Mouse (Mus musculus): ENCODE measurements around the gene Kif16b. TPM values are rescaled to one million over a fixed set of nuclear protein-coding genes. Genes with fewer than 3 reads are reported as not detected.

Kif16b gene
- 16.9 and 17.6 TPM in 2 replicates for total RNA-seq (2014; fragmentation: Nextera tagmentation)
- total RNA-seq (2017), result 15.6 and 17.2 TPM in 2 replicates
- polyA plus RNA-seq (2012), result 3.5 and 3.9 TPM in 2 replicates

DNA sequence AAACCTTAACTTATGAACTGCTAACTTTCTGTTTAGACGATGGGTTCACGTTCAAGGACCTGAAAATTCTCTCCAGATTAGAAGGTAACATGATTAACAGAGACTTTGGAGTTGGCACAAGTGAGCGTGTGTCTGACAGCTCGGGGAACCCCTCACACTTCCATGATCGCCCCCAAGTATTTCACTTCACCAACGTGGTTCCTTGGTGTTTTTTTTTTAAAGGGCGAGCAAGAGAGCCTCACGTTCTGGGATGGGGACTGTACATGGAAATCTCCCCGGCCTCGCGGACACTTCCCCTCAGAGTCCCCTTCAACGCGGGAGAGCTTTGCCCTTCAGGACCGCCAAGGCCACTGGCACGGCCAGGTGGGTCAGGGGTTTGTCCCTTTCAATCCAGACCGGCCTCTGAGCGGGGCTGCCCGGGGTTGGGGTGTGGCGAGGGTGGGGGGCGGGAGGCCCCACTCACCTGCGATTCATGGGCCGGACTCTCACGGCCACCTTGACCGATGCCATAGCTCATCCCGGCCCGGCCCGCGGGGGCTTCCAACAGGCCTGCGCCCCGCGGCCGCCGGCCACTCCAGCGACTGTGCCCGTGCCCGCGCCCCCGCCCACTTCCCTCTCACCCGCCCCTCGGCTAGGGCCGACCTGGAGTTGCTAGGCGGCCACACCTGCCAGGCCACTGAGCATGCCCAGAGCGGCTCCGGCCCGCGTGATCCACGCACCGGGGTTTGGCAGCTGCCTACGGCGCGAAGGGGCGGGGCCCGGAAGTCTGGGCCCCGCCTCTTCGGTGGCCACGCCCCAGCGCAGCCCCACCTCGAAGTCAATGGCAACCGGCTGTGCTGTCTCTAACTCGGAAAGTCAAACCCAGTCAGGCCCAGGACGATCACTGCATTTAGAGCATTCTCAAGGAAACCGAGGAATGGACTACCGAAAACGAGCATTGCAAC lies at the start of gene Kif16b:
Kif16b (minus strand) TSS at position 670 of the 944 bp plus-strand sequence.
- peaks cover 24% of the 10 kb centered on the region for H3K4me1 ChIP-seq (ENCODE audit: insufficient read depth, low read depth, low read length)
- DNase-seq (ENCODE audit: low spot score) (peak; percentile 78), ATAC-seq (ENCODE audit: extremely low read depth, insufficient number of reproducible peaks, low FRiP score, poor library complexity, severe bottlenecking) (peak; percentile 62)
- H3K27me3 ChIP-seq (ENCODE audit: insufficient read depth, low read length), result no peaks in the 10 kb centered on the region
- no peak for TF ChIP-seq POLR2AphosphoS5 (IDR thresholded peaks at IDR 0.05; ENCODE audit: insufficient replicate concordance, low read depth, low read length)
- no peak for TF ChIP-seq GATA2 (IDR thresholded peaks at IDR 0.05; ENCODE audit: borderline replicate concordance, low read depth, low read length)
- TF ChIP-seq CTCF (IDR thresholded peaks at IDR 0.05; ENCODE audit: low read depth, low read length), result no peak
- TF ChIP-seq GATA1 (IDR thresholded peaks at IDR 0.05; ENCODE audit: borderline replicate concordance, low read length), result no peak
- TF ChIP-seq TAL1 (conservative IDR thresholded peaks at IDR 0.05; ENCODE audit: low read depth, low read length), result no peak
- H3K36me3 ChIP-seq (replicated peaks), result no peaks in the 10 kb centered on the region
- no peaks in the 10 kb centered on the region for H3K9me3 ChIP-seq (replicated peaks)
- H3K4me3 ChIP-seq (ENCODE audit: low read depth, low read length), result peak within 1 kb of the TSS; percentile 82

DNA sequence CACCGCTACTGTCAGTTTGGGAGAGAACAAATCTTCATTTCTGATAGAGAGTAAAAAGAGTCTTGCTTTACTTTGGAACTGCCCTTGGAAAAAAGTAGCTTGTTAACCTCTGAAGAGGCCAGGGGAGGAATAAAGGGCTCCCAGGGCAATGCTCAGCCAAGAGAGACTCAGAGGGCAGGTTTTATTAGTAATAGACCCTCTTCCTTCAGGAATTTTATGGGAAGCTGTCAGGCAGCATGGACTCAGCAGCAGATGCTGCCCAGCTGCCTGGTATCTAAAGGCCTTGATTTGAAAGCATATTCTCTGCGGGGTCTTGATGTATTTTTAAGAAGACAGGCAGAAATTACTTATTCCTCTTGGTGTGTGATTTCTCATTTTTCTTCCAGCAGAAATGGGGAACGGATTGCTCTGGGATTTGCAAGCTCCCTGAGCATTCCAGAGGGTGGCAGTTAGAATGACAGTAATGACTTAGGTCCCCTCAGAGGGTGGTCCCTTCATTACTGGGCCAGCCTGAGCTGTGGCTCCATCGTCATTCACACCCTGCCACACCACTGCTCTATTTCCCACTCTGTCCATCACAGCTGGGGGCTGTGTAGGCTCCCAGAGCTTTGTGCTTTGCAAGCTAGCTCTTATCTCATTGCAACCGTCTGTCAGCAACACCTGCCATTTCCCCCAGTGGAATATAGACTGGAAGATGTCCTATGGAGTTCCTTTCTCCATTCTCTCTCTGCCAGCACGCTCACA lies 39.7 kb upstream of the Kif16b start:
- no peaks in the 10 kb centered on the region for H3K36me3 ChIP-seq (replicated peaks)
- no peaks in the 10 kb centered on the region for H3K27me3 ChIP-seq (ENCODE audit: insufficient read depth, low read length)
- TF ChIP-seq CTCF (IDR thresholded peaks at IDR 0.05; ENCODE audit: low read depth, low read length) (no peak), GATA1 (IDR thresholded peaks at IDR 0.05; ENCODE audit: borderline replicate concordance, low read length) (no peak), POLR2AphosphoS5 (IDR thresholded peaks at IDR 0.05; ENCODE audit: insufficient replicate concordance, low read depth, low read length) (no peak), TAL1 (conservative IDR thresholded peaks at IDR 0.05; ENCODE audit: low read depth, low read length) (no peak), GATA2 (IDR thresholded peaks at IDR 0.05; ENCODE audit: borderline replicate concordance, low read depth, low read length) (no peak)
- no peaks in the 10 kb centered on the region for H3K4me1 ChIP-seq (ENCODE audit: insufficient read depth, low read depth, low read length)
- DNase-seq (ENCODE audit: low spot score) (no peak), ATAC-seq (ENCODE audit: extremely low read depth, insufficient number of reproducible peaks, low FRiP score, poor library complexity, severe bottlenecking) (no peak)
- no peak overlapping the region for H3K4me3 ChIP-seq (ENCODE audit: low read depth, low read length)
- H3K9me3 ChIP-seq (replicated peaks), result no peaks in the 10 kb centered on the region

DNA sequence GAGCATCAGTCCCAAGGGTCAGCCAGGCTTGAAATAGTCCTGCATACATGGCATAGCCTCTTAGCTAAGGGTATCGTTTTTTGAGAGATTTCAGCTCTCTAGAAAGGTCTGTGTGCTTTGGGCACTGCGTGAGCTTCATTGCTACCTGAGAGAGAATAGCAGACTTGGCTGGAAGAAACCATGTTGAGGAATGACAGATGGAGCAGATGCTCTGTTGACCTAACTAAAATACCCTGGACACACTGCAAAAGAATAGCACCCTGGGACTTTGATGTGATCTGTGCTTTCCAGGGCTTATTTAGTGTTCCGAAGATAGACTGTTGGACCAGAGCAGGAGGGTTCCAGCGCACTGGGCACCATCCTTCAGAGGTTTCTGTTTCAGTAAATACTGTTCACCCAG lies 29.1 kb upstream of the Kif16b start:
- H3K36me3 ChIP-seq (replicated peaks), result no peaks in the 10 kb centered on the region
- H3K4me3 ChIP-seq (ENCODE audit: low read depth, low read length), result no peak overlapping the region
- no peak for DNase-seq (ENCODE audit: low spot score)
- no peaks in the 10 kb centered on the region for H3K4me1 ChIP-seq (ENCODE audit: insufficient read depth, low read depth, low read length)
- no peaks in the 10 kb centered on the region for H3K9me3 ChIP-seq (replicated peaks)
- ATAC-seq (ENCODE audit: extremely low read depth, insufficient number of reproducible peaks, low FRiP score, poor library complexity, severe bottlenecking), result no peak
- H3K27me3 ChIP-seq (ENCODE audit: insufficient read depth, low read length), result no peaks in the 10 kb centered on the region
- TF ChIP-seq POLR2AphosphoS5 (IDR thresholded peaks at IDR 0.05; ENCODE audit: insufficient replicate concordance, low read depth, low read length) (no peak), TAL1 (conservative IDR thresholded peaks at IDR 0.05; ENCODE audit: low read depth, low read length) (no peak), GATA2 (IDR thresholded peaks at IDR 0.05; ENCODE audit: borderline replicate concordance, low read depth, low read length) (no peak), CTCF (IDR thresholded peaks at IDR 0.05; ENCODE audit: low read depth, low read length) (no peak), GATA1 (IDR thresholded peaks at IDR 0.05; ENCODE audit: borderline replicate concordance, low read length) (no peak)

DNA sequence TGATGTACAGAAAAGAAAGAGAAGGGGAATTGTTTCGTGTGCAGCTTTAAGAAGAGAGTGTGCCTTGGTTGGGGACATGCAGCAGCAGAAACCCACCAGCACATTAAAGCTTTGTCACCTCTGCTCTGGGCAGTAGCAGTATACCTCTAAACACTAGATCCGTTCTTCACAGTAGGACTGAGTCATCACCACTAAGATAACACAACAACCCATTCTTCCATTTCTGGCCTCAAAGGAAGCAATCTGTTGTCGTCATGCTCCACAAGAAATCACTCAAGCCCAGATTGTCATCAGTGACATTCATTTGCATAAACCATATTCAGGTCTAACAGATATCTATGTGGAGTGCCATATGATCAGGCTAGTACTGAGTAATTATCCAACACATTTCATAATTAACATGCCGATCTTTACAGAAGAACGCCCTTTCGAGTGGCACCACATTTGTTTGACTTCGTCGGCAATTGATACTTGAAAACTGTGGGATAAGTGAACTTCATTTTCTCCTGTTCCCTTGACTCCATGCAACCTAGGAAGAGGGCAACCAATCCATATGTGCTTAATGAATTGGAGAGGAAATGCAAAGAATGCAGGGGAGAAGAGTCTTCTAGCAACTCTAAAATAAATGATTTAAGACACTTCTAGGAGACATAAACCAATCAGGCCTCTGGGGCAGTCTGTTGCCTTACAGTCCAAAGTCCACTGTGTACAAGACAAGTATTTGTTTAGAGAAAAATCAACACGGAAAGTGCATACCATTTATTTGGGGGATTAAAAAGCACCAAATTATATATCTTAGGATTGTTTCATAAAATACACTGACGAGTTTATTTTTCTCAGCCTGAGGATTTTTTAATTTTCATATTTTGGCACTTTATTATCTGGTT lies 28.1 kb upstream of the Kif16b start:
- Histone ChIP-seq H3K4me3 (ENCODE audit: low read depth, low read length) (no peak overlapping the region), H3K9me3 (replicated peaks) (no peaks in the 10 kb centered on the region), H3K4me1 (ENCODE audit: insufficient read depth, low read depth, low read length) (no peaks in the 10 kb centered on the region), H3K36me3 (replicated peaks) (no peaks in the 10 kb centered on the region), H3K27me3 (ENCODE audit: insufficient read depth, low read length) (no peaks in the 10 kb centered on the region)
- ATAC-seq (ENCODE audit: extremely low read depth, insufficient number of reproducible peaks, low FRiP score, poor library complexity, severe bottlenecking) (no peak), DNase-seq (ENCODE audit: low spot score) (no peak)
- TF ChIP-seq GATA1 (IDR thresholded peaks at IDR 0.05; ENCODE audit: borderline replicate concordance, low read length), result no peak
- no peak for TF ChIP-seq TAL1 (conservative IDR thresholded peaks at IDR 0.05; ENCODE audit: low read depth, low read length)
- TF ChIP-seq POLR2AphosphoS5 (IDR thresholded peaks at IDR 0.05; ENCODE audit: insufficient replicate concordance, low read depth, low read length), result no peak
- TF ChIP-seq CTCF (IDR thresholded peaks at IDR 0.05; ENCODE audit: low read depth, low read length), result no peak
- TF ChIP-seq GATA2 (IDR thresholded peaks at IDR 0.05; ENCODE audit: borderline replicate concordance, low read depth, low read length), result no peak

DNA sequence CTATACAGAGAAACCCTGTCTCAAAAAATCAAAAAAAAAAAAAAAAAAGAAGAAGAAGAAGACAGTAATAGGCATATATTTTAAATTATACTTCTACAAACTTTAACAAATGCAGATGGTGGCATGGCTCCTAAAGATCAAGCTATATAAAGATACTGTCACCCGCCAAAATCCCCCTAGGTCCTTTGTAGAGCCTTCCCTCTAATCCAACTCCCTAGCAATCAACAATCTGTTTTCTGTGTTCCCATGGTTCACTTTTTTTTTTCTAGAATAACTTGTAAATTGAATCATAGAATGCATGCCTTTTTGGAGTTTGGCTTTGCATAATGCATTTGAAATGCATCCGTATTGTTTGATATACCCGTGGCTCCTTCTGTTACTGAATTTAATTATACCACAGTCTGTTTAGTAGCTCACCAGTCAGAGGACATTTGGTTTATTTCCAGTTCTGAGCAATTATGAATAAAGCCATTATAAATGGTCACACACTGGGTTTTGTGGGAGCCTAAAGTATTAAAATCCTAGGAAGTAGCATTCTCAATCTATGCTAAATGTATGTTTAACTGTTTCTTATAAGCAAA lies 9.6 kb upstream of the Kif16b start:
- TF ChIP-seq GATA1 (IDR thresholded peaks at IDR 0.05; ENCODE audit: borderline replicate concordance, low read length) (no peak), TAL1 (conservative IDR thresholded peaks at IDR 0.05; ENCODE audit: low read depth, low read length) (no peak), CTCF (IDR thresholded peaks at IDR 0.05; ENCODE audit: low read depth, low read length) (no peak), POLR2AphosphoS5 (IDR thresholded peaks at IDR 0.05; ENCODE audit: insufficient replicate concordance, low read depth, low read length) (no peak), GATA2 (IDR thresholded peaks at IDR 0.05; ENCODE audit: borderline replicate concordance, low read depth, low read length) (no peak)
- no peak for DNase-seq (ENCODE audit: low spot score)
- Histone ChIP-seq H3K27me3 (ENCODE audit: insufficient read depth, low read length) (peaks cover 7% of the 10 kb centered on the region), H3K9me3 (replicated peaks) (no peaks in the 10 kb centered on the region), H3K36me3 (replicated peaks) (no peaks in the 10 kb centered on the region), H3K4me1 (ENCODE audit: insufficient read depth, low read depth, low read length) (no peaks in the 10 kb centered on the region), H3K4me3 (ENCODE audit: low read depth, low read length) (no peak overlapping the region)
- ATAC-seq (ENCODE audit: extremely low read depth, insufficient number of reproducible peaks, low FRiP score, poor library complexity, severe bottlenecking), result no peak

Data from G1E (cell line).